Mouse (Mus musculus) intestine, postnatal 0 days (tissue): Measurements from ENCODE around the gene Smpdl3b. TPM values are rescaled to one million over a fixed set of nuclear protein-coding genes. Genes with fewer than 3 reads are reported as not detected.
"Not testable (repeated sequence)": the region's sequence is repeated elsewhere in the genome, so short reads cannot be mapped to it uniquely, and the experiment has no call there.

ENCODE experiments used
- ATAC-seq: fragments of 200-750 bp; cut with Nextera tagmentation; 2 replicates; pipeline ENCODE4 v1.8.0; 2017; ENCODE audit warnings: mild to moderate bottlenecking, moderate TSS enrichment, moderate library complexity
- H3K27ac ChIP-seq: fragments of 300-500 bp; sonication (generic); 2 replicates; pipeline ENCODE4 v1.5.1; 2014; ENCODE audit warnings: mild to moderate bottlenecking, low read depth, low read length, moderate library complexity
- H3K27me3 ChIP-seq: fragments of 300-500 bp; sonication (generic); replicated peaks from 2 replicates; pipeline ENCODE4 v1.6.1; 2014; ENCODE audit warnings: low read length, mixed read lengths; ENCODE audit not compliant: control insufficient read depth, insufficient read depth
- H3K36me3 ChIP-seq: fragments of 300-500 bp; sonication (generic); 2 replicates; pipeline ENCODE4 v1.6.1; 2014; ENCODE audit warnings: mild to moderate bottlenecking, moderate library complexity; ENCODE audit not compliant: control insufficient read depth, insufficient read depth
- H3K4me1 ChIP-seq: fragments of 300-500 bp; sonication (generic); replicated peaks from 2 replicates; pipeline ENCODE4 v1.6.1; 2014; ENCODE audit warnings: antibody characterized with exemption, low read length, mixed read lengths; ENCODE audit not compliant: control insufficient read depth, insufficient read depth
- H3K4me2 ChIP-seq: fragments of 300-500 bp; sonication (generic); replicated peaks from 2 replicates; pipeline ENCODE4 v1.6.1; 2014; ENCODE audit warnings: low read depth, mild to moderate bottlenecking, moderate library complexity
- H3K4me3 ChIP-seq: fragments of 300-500 bp; sonication (generic); 2 replicates; pipeline ENCODE4 v1.5.1; 2014; ENCODE audit warnings: low read depth, low read length
- H3K9ac ChIP-seq: fragments of 300-500 bp; sonication (generic); 2 replicates; pipeline ENCODE4 v1.6.1; 2014; ENCODE audit warnings: mild to moderate bottlenecking, low read depth, low read length
- H3K9me3 ChIP-seq: fragments of 300-500 bp; sonication (generic); 2 replicates; pipeline ENCODE4 v1.6.1; 2016; ENCODE audit warnings: mixed run types; ENCODE audit not compliant: control insufficient read depth
- CTCF ChIP-seq: sonication (generic); IDR thresholded peaks from 2 replicates; pipeline ENCODE4 v1.5.1; 2016; ENCODE audit warnings: low read depth, mild to moderate bottlenecking, control low read depth, antibody characterized with exemption, moderate library complexity
- whole genome bisulfite sequencing: fragments of 180-500 bp; shearing (Covaris S2); extraction: QIAGEN DNeasy Blood & Tissue Kit; methylation state at CpG from one replicate; pipeline ENCODE4 v1.1.7; 2014; 5-methylcytosine and 5-hydroxymethylcytosine counted together
- polyA plus RNA-seq: library from polyadenylated mRNA; unstranded; fragments of >200 nt; fragmentation: Nextera tagmentation; extraction: Ambion mirVana; gene quantifications from 2 replicates; pipeline ENCODE4 v1.2.1, GENCODE M21; 2015

Gene Smpdl3b
- polyA plus RNA-seq, 1 experiment from 2014 or later = 2.9 TPM

GRCm38 (mm10) chr4:132771776-132772175 lies 14.7 kb upstream of the Smpdl3b start:
- Histone ChIP-seq H3K4me3 (no peak overlapping the region), H3K27ac (no peak overlapping the region), H3K9me3 (no peaks in the 10 kb centered on the region), H3K27me3 (no peaks in the 10 kb centered on the region), H3K4me1 (no peaks in the 10 kb centered on the region), H3K4me2 (no peak overlapping the region), H3K9ac (no peak overlapping the region), H3K36me3 (peaks cover 53% of the 10 kb centered on the region)
- no peak for TF ChIP-seq CTCF
- 81% methylated on average over 9 of the region's 9 CpGs for WGBS
- ATAC-seq = no peak

GRCm38 (mm10) chr4:132767914-132768876 lies 11.1 kb upstream of the Smpdl3b start, which contains the start of gene Rpa2:
Gene Rpa2, plus strand, starts transcription at chr4:132768332.
- ATAC-seq = peak; percentile 96
- no peaks in the 10 kb centered on the region for H3K9me3 ChIP-seq
- WGBS = under 1% methylated on average over 71 of the region's 71 CpGs
- peaks cover 21% of the 10 kb centered on the region for H3K36me3 ChIP-seq
- H3K27me3 ChIP-seq = no peaks in the 10 kb centered on the region
- H3K4me2 ChIP-seq = peak within 1 kb of the TSS; percentile 85
- 0 out of 2 replicates have a peak, but pooled peaks have one; percentile 15 for TF ChIP-seq CTCF
- H3K4me1 ChIP-seq = no peaks in the 10 kb centered on the region
- peak within 1 kb of the TSS; percentile 84 for H3K4me3 ChIP-seq
- H3K27ac ChIP-seq = peak within 1 kb of the TSS; percentile 73
- peak within 1 kb of the TSS; percentile 76 for H3K9ac ChIP-seq

GRCm38 (mm10) chr4:132763125-132763524 lies 6.1 kb upstream of the Smpdl3b start:
- H3K4me2 ChIP-seq, H3K4me1 ChIP-seq, H3K4me3 ChIP-seq, H3K9me3 ChIP-seq, H3K27me3 ChIP-seq, H3K9ac ChIP-seq, H3K36me3 ChIP-seq, ATAC-seq: not testable (repeated sequence)
- 79% methylated on average over 3 of the region's 3 CpGs for WGBS
- H3K27ac ChIP-seq = peak overlapping the region; percentile 73
- TF ChIP-seq CTCF = peak; percentile 41

- Histone ChIP-seq H3K4me1 (no peaks in the 10 kb centered on the region), H3K27ac (peak overlapping the region; percentile 73; the same call in 1 of the 2 replicates), H3K9ac (no peak overlapping the region), H3K9me3 (no peaks in the 10 kb centered on the region), H3K4me2 (no peak overlapping the region), H3K36me3 (no peaks in the 10 kb centered on the region), H3K27me3 (0 out of 2 replicates have a peak, but pooled peaks cover 2% of the 10 kb centered on the region), H3K4me3 (no peak overlapping the region)
- ATAC-seq = peak; percentile 84
- TF ChIP-seq CTCF = no peak
- 32% methylated on average over 6 of the region's 6 CpGs for WGBS
Observed at GRCm38 (mm10) chr4:132762602-132763001, 5.5 kb upstream of the Smpdl3b start.

GRCm38 (mm10) chr4:132760296-132760695 lies 3.2 kb upstream of the Smpdl3b start:
- TF ChIP-seq CTCF = no peak
- Histone ChIP-seq H3K4me1 (no peaks in the 10 kb centered on the region; the same call in 1 of the 2 replicates), H3K4me2 (no peak overlapping the region), H3K27ac (no peak overlapping the region), H3K36me3 (no peaks in the 10 kb centered on the region), H3K4me3 (no peak overlapping the region), H3K9me3 (no peaks in the 10 kb centered on the region), H3K27me3 (0 out of 2 replicates have a peak, but pooled peaks cover 5% of the 10 kb centered on the region), H3K9ac (no peak overlapping the region)
- 20% methylated on average over 3 of the region's 3 CpGs for WGBS
- ATAC-seq = peak; percentile 56; the same call in 1 of the 2 replicates

- ATAC-seq = no peak
- Histone ChIP-seq H3K4me3 (no peak overlapping the region), H3K9ac (no peak overlapping the region), H3K36me3 (no peaks in the 10 kb centered on the region), H3K27me3 (0 out of 2 replicates have a peak, but pooled peaks cover 5% of the 10 kb centered on the region), H3K4me2 (peak overlapping the region; percentile 76; the same call in 1 of the 2 replicates), H3K4me1 (no peaks in the 10 kb centered on the region; the same call in 1 of the 2 replicates), H3K27ac (no peak overlapping the region), H3K9me3 (no peaks in the 10 kb centered on the region)
- TF ChIP-seq CTCF = no peak
- WGBS = 80% methylated on average over 7 of the region's 7 CpGs
Observed at GRCm38 (mm10) chr4:132757633-132758351, 740 bp upstream of the Smpdl3b start.
